ENCODE assay signal across 9 mouse cellular contexts in genomic region chr3:37666291-37667118, GRCm38 (mm10). TPM values are rescaled to one million over a fixed set of nuclear protein-coding genes. Genes with fewer than 3 reads are reported as not detected.
DNase-seq lines count a peak whose midpoint lies in the region; ATAC-seq and TF ChIP-seq lines count a peak whose summit lies in the region.
"Had no signal": no experiment of that assay in that cellular context is flagged by ENCODE, and none has a peak within 500 bp of the region (broad histone marks: within the 10 kb centered on the region; RNA-seq: fewer than 3 reads in every experiment).

No protein-coding gene starts in this region.

- TF ChIP-seq CTCF in liver, embryonic 14.5 days (IDR thresholded peaks at IDR 0.05; ENCODE audit: low read depth), result no peak

- ATAC-seq in forebrain, embryonic 16.5 days, result peak; percentile 69; the same call in 1 of the 2 replicates
- ATAC-seq in hindbrain, embryonic 15.5 days (ENCODE audit: low FRiP score, low read depth), result peak; percentile 85
- peak; percentile 67; the same call in 1 of the 2 replicates for ATAC-seq in liver, embryonic 14.5 days (ENCODE audit: insufficient read depth)
- peak; percentile 89; the same call in 1 of the 2 replicates for ATAC-seq in stomach, embryonic 14.5 days (ENCODE audit: insufficient number of reproducible peaks, insufficient read depth, low FRiP score, low read depth)

- no peak overlapping the region for H3K4me3 ChIP-seq in forebrain, embryonic 16.5 days (replicated peaks; ENCODE audit: low read length)
- no peak overlapping the region for H3K4me3 ChIP-seq in hindbrain, embryonic 15.5 days
- H3K4me3 ChIP-seq in liver, embryonic 14.5 days (ENCODE audit: insufficient read depth in 1 of 2, low read depth in 2 of 2, low read length in 2 of 2), result no peak overlapping the region
- H3K4me3 ChIP-seq in stomach, embryonic 14.5 days (ENCODE audit: low read depth, low read length), result no peak overlapping the region
- H3K4me3 ChIP-seq: embryonic facial prominence, embryonic 13.5 days had no signal

- H3K9ac ChIP-seq in forebrain, embryonic 16.5 days (replicated peaks; ENCODE audit: low read depth, low read length), result no peak overlapping the region
- no peak overlapping the region for H3K9ac ChIP-seq in hindbrain, embryonic 15.5 days
- H3K9ac ChIP-seq in liver, embryonic 14.5 days (replicated peaks), result no peak overlapping the region
- H3K9ac ChIP-seq in stomach, embryonic 14.5 days (replicated peaks; ENCODE audit: low read depth, low read length), result no peak overlapping the region
- H3K9ac ChIP-seq: embryonic facial prominence, embryonic 13.5 days had no signal

- 16% methylated on average over 9 of the region's 9 CpGs for WGBS in forebrain, embryonic 16.5 days
- WGBS in hindbrain, embryonic 15.5 days, result 12% methylated on average over 9 of the region's 9 CpGs
- 7% methylated on average over 9 of the region's 9 CpGs for WGBS in liver, embryonic 14.5 days (ENCODE audit: insufficient replicate concordance)
- 14% methylated on average over 9 of the region's 9 CpGs for WGBS in stomach, embryonic 14.5 days

- TF ChIP-seq EP300 in liver, embryonic 14.5 days (IDR thresholded peaks at IDR 0.05; ENCODE audit: low read depth), result no peak

- peak; percentile 32 for DNase-seq in gastrocnemius, postnatal 10 days
- no peak for DNase-seq in gastrocnemius, adult 18-20 months (ENCODE audit: low spot score)
- DNase-seq in liver, embryonic 14.5 days (ENCODE audit: low read depth in 3 of 3, low spot score in 3 of 3), result no peak
- DNase-seq in spleen, postnatal 14 days (ENCODE audit: low spot score in 2 of 2), result no peak
- no peak for DNase-seq in left cerebral cortex, adult 9 months (ENCODE audit: low spot score in 2 of 2)

- H3K4me2 ChIP-seq in forebrain, embryonic 16.5 days (ENCODE audit: low read length), result no peak overlapping the region
- no peak overlapping the region for H3K4me2 ChIP-seq in hindbrain, embryonic 15.5 days
- H3K4me2 ChIP-seq in liver, embryonic 14.5 days (ENCODE audit: low read depth), result no peak overlapping the region; the same call in 1 of the 2 replicates
- H3K4me2 ChIP-seq in stomach, embryonic 14.5 days (replicated peaks; ENCODE audit: low read depth, low read length), result no peak overlapping the region
- H3K4me2 ChIP-seq: embryonic facial prominence, embryonic 13.5 days had no signal

- peaks cover 14% of the 10 kb centered on the region for H3K9me3 ChIP-seq in forebrain, embryonic 16.5 days (ENCODE audit: control insufficient read depth, low read length)
- H3K9me3 ChIP-seq in hindbrain, embryonic 15.5 days, result 0 out of 2 replicates have a peak, but pooled peaks cover 7% of the 10 kb centered on the region
- H3K9me3 ChIP-seq in liver, embryonic 14.5 days (ENCODE audit: control insufficient read depth, low read length), result no peaks in the 10 kb centered on the region
- peaks cover 15% of the 10 kb centered on the region for H3K9me3 ChIP-seq in stomach, embryonic 14.5 days (ENCODE audit: control insufficient read depth, low read depth, low read length)

- H3K36me3 ChIP-seq in forebrain, embryonic 16.5 days (ENCODE audit: control insufficient read depth, insufficient read depth), result no peaks in the 10 kb centered on the region
- H3K36me3 ChIP-seq in hindbrain, embryonic 15.5 days, result no peaks in the 10 kb centered on the region
- no peaks in the 10 kb centered on the region for H3K36me3 ChIP-seq in liver, embryonic 14.5 days (replicated peaks; ENCODE audit: control insufficient read depth, insufficient read depth, low read depth)
- H3K36me3 ChIP-seq in stomach, embryonic 14.5 days (ENCODE audit: control insufficient read depth, insufficient read depth, low read length), result no peaks in the 10 kb centered on the region
- H3K36me3 ChIP-seq: embryonic facial prominence, embryonic 13.5 days had no signal

- no peak overlapping the region for H3K27ac ChIP-seq in forebrain, embryonic 16.5 days (ENCODE audit: low read length)
- H3K27ac ChIP-seq in hindbrain, embryonic 15.5 days (replicated peaks), result no peak overlapping the region
- no peak overlapping the region for H3K27ac ChIP-seq in liver, embryonic 14.5 days
- peak overlapping the region; percentile 4; the same call in 1 of the 2 replicates for H3K27ac ChIP-seq in stomach, embryonic 14.5 days (ENCODE audit: low read length)
- H3K27ac ChIP-seq: embryonic facial prominence, embryonic 13.5 days had no signal

- no peaks in the 10 kb centered on the region; the same call in 1 of the 2 replicates for H3K4me1 ChIP-seq in forebrain, embryonic 16.5 days (replicated peaks; ENCODE audit: control insufficient read depth, insufficient read depth, low read length)
- 0 out of 2 replicates have a peak, but pooled peaks cover 4% of the 10 kb centered on the region for H3K4me1 ChIP-seq in hindbrain, embryonic 15.5 days (replicated peaks)
- peaks cover 3 to 19% of the 10 kb centered on the region in 2 experiments; a peak in 3 of 4 replicates for H3K4me1 ChIP-seq in liver, embryonic 14.5 days (replicated peaks; ENCODE audit: control insufficient read depth in 2 of 2, insufficient read depth in 2 of 2, low read length in 1 of 2)
- H3K4me1 ChIP-seq in stomach, embryonic 14.5 days (ENCODE audit: control insufficient read depth, insufficient read depth, low read length), result peaks cover 13% of the 10 kb centered on the region

- no peaks in the 10 kb centered on the region for H3K27me3 ChIP-seq in forebrain, embryonic 16.5 days (replicated peaks; ENCODE audit: control insufficient read depth, insufficient read depth, low read length)
- 0 out of 2 replicates have a peak, but pooled peaks cover 3% of the 10 kb centered on the region for H3K27me3 ChIP-seq in hindbrain, embryonic 15.5 days
- H3K27me3 ChIP-seq in liver, embryonic 14.5 days (ENCODE audit: control insufficient read depth, insufficient read depth, low read length), result no peaks in the 10 kb centered on the region
- no peaks in the 10 kb centered on the region for H3K27me3 ChIP-seq in stomach, embryonic 14.5 days (ENCODE audit: control insufficient read depth, insufficient read depth, low read length)
- H3K27me3 ChIP-seq: embryonic facial prominence, embryonic 13.5 days had no signal

RNA-seq across cellular contexts. Expression of gene Spry1, which starts 26.8 kb away (rescaled TPM):
- 10 to 100 TPM; 51.7 to 61.1 TPM for total RNA-seq in gastrocnemius, postnatal 10 days (2021)
- 10 to 100 TPM; 15.5 to 21.9 TPM for total RNA-seq in gastrocnemius, adult 18-20 months (2021)
- 6.4 and 6.6 TPM in 2 replicates for polyA plus RNA-seq in forebrain, embryonic 16.5 days (2015; fragmentation: Nextera tagmentation; extraction: Ambion mirVana)
- 6.0 and 7.0 TPM in 2 replicates for polyA plus RNA-seq in hindbrain, embryonic 15.5 days (2015; fragmentation: Nextera tagmentation; extraction: Ambion mirVana)
- 3.4 and 4.0 TPM in 2 replicates for polyA plus RNA-seq in liver, embryonic 14.5 days (2012; rRNA removed)
- 2.1 and 2.4 TPM in 2 replicates for polyA plus RNA-seq in liver, embryonic 14.5 days (2014; fragmentation: Nextera tagmentation; extraction: Ambion mirVana)
- polyA plus RNA-seq in stomach, embryonic 14.5 days (2014; fragmentation: Nextera tagmentation; extraction: Ambion mirVana), result 18.2 and 19.1 TPM in 2 replicates

RNA-seq across cellular contexts. Expression of gene Gm5148, which starts 57.8 kb away (rescaled TPM):
- under 1 TPM in 1 of 2 experiments, not detected in 1; 0.25 TPM for total RNA-seq in gastrocnemius, postnatal 10 days (2021)
- under 1 TPM in 1 of 2 experiments, not detected in 1; 0.24 TPM for total RNA-seq in gastrocnemius, adult 18-20 months (2021)
- 5.1 and 6.1 TPM in 2 replicates for polyA plus RNA-seq in forebrain, embryonic 16.5 days (2015; fragmentation: Nextera tagmentation; extraction: Ambion mirVana)
- 12.2 and 13.4 TPM in 2 replicates for polyA plus RNA-seq in hindbrain, embryonic 15.5 days (2015; fragmentation: Nextera tagmentation; extraction: Ambion mirVana)
- 1.6 TPM in 2 replicates for polyA plus RNA-seq in liver, embryonic 14.5 days (2012; rRNA removed)
- polyA plus RNA-seq in liver, embryonic 14.5 days (2014; fragmentation: Nextera tagmentation; extraction: Ambion mirVana), result 3.0 and 3.5 TPM in 2 replicates
- polyA plus RNA-seq in stomach, embryonic 14.5 days (2014; fragmentation: Nextera tagmentation; extraction: Ambion mirVana), result 7.7 and 8.7 TPM in 2 replicates
